Mouse (Mus musculus): ENCODE results near the gene Mcidas. TPM values are rescaled to one million over a fixed set of nuclear protein-coding genes. Genes with fewer than 3 reads are reported as not detected.
A peak's percentile ranks its signal among the peaks of the same experiment; 100 is the strongest.

Gene Mcidas
- total and polyA plus RNA-seq, 3 experiments, result 0.05 TPM; not detected in 2

DNA sequence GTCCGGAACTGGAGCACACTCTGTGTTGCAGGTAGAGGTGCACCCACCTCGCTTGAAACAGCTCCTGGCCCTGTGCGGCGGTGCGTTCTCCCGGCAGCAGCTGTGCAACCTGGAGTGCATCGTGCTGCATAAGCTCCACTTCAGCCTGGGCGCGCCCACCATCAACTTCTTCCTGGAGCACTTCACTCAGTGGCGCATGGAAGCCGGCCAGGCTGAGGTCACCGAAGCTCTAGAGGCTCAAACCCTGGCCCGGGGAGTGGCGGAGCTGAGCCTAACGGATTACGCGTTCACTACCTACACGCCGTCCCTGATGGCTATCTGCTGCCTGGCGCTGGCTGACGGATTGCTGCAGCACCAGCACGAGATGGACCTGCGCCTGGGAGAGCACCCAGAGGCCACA, 4.1 kb upstream of the Mcidas start:
- no peaks in the 10 kb centered on the region for H3K36me3 ChIP-seq (replicated peaks)
- H3K9me3 ChIP-seq (replicated peaks), result peaks cover 10% of the 10 kb centered on the region
- TF ChIP-seq TAL1 (conservative IDR thresholded peaks at IDR 0.05; ENCODE audit: low read depth, low read length) (no peak), POLR2AphosphoS5 (IDR thresholded peaks at IDR 0.05; ENCODE audit: insufficient replicate concordance, low read depth, low read length) (no peak), GATA1 (IDR thresholded peaks at IDR 0.05; ENCODE audit: borderline replicate concordance, low read length) (no peak), CTCF (IDR thresholded peaks at IDR 0.05; ENCODE audit: low read depth, low read length) (no peak), GATA2 (IDR thresholded peaks at IDR 0.05; ENCODE audit: borderline replicate concordance, low read depth, low read length) (no peak)
- DNase-seq (ENCODE audit: low spot score) (no peak), ATAC-seq (ENCODE audit: extremely low read depth, insufficient number of reproducible peaks, low FRiP score, poor library complexity, severe bottlenecking) (no peak)
- peaks cover 67% of the 10 kb centered on the region for H3K27me3 ChIP-seq (ENCODE audit: insufficient read depth, low read length)
- peaks cover 17% of the 10 kb centered on the region for H3K4me1 ChIP-seq (ENCODE audit: insufficient read depth, low read depth, low read length)
- H3K4me3 ChIP-seq (ENCODE audit: low read depth, low read length), result no peak overlapping the region

GRCm38 (mm10) chr13:112990346-112990745, 3.3 kb upstream of the Mcidas start:
- no peak overlapping the region for H3K4me3 ChIP-seq (ENCODE audit: low read depth, low read length)
- TF ChIP-seq GATA2 (IDR thresholded peaks at IDR 0.05; ENCODE audit: borderline replicate concordance, low read depth, low read length), result no peak
- TF ChIP-seq CTCF (IDR thresholded peaks at IDR 0.05; ENCODE audit: low read depth, low read length), result no peak
- TF ChIP-seq POLR2AphosphoS5 (IDR thresholded peaks at IDR 0.05; ENCODE audit: insufficient replicate concordance, low read depth, low read length), result no peak
- TF ChIP-seq TAL1 (conservative IDR thresholded peaks at IDR 0.05; ENCODE audit: low read depth, low read length), result no peak
- TF ChIP-seq GATA1 (IDR thresholded peaks at IDR 0.05; ENCODE audit: borderline replicate concordance, low read length), result no peak
- no peak for ATAC-seq (ENCODE audit: extremely low read depth, insufficient number of reproducible peaks, low FRiP score, poor library complexity, severe bottlenecking)
- no peak for DNase-seq (ENCODE audit: low spot score)
- peaks cover 17% of the 10 kb centered on the region for H3K4me1 ChIP-seq (ENCODE audit: insufficient read depth, low read depth, low read length)
- peaks cover 10% of the 10 kb centered on the region for H3K9me3 ChIP-seq (replicated peaks)
- H3K27me3 ChIP-seq (ENCODE audit: insufficient read depth, low read length), result peaks cover 67% of the 10 kb centered on the region
- no peaks in the 10 kb centered on the region for H3K36me3 ChIP-seq (replicated peaks)

DNA sequence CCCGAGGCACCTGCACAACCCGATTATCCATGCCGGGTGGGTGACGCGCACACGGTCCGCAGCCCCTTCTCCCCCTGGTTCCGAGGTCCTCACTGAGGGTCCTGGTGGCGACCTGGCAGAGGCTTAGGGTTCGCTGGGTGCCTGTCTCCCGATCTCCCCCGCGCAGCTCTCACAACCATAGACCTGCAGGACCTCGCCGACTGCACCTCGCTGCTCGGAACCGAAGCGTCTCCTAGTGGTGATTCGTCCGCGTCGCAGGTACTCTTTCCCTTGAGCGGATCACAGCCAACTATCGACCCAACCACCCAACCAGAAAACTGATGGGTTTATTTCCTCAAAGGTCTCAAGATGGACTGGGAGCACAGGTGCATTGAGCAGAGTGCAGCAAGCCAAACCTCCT, 546 bp downstream of the Mcidas start:
- peaks cover 6% of the 10 kb centered on the region; the same call in 1 of the 2 replicates for H3K9me3 ChIP-seq (replicated peaks)

GRCm38 (mm10) chr13:112996407-112996806, 2.8 kb downstream of the Mcidas start:
- no peak overlapping the region for H3K4me3 ChIP-seq (ENCODE audit: low read depth, low read length)
- peaks cover 6% of the 10 kb centered on the region; the same call in 1 of the 2 replicates for H3K9me3 ChIP-seq (replicated peaks)
- H3K4me1 ChIP-seq (ENCODE audit: insufficient read depth, low read depth, low read length), result peaks cover 6% of the 10 kb centered on the region; the same call in 1 of the 2 replicates
- peaks cover 32% of the 10 kb centered on the region for H3K27me3 ChIP-seq (ENCODE audit: insufficient read depth, low read length)
- H3K36me3 ChIP-seq (replicated peaks), result no peaks in the 10 kb centered on the region
- DNase-seq (ENCODE audit: low spot score) (no peak), ATAC-seq (ENCODE audit: extremely low read depth, insufficient number of reproducible peaks, low FRiP score, poor library complexity, severe bottlenecking) (no peak)
- TF ChIP-seq CTCF (IDR thresholded peaks at IDR 0.05; ENCODE audit: low read depth, low read length), result no peak
- TF ChIP-seq GATA1 (IDR thresholded peaks at IDR 0.05; ENCODE audit: borderline replicate concordance, low read length), result no peak
- no peak for TF ChIP-seq GATA2 (IDR thresholded peaks at IDR 0.05; ENCODE audit: borderline replicate concordance, low read depth, low read length)
- no peak for TF ChIP-seq TAL1 (conservative IDR thresholded peaks at IDR 0.05; ENCODE audit: low read depth, low read length)
- TF ChIP-seq POLR2AphosphoS5 (IDR thresholded peaks at IDR 0.05; ENCODE audit: insufficient replicate concordance, low read depth, low read length), result no peak

More for the DNA sequence above, 546 bp downstream of the Mcidas start:
- TF ChIP-seq TAL1 (conservative IDR thresholded peaks at IDR 0.05; ENCODE audit: low read depth, low read length), result no peak
- TF ChIP-seq POLR2AphosphoS5 (IDR thresholded peaks at IDR 0.05; ENCODE audit: insufficient replicate concordance, low read depth, low read length), result no peak
- no peak for TF ChIP-seq CTCF (IDR thresholded peaks at IDR 0.05; ENCODE audit: low read depth, low read length)
- TF ChIP-seq GATA2 (IDR thresholded peaks at IDR 0.05; ENCODE audit: borderline replicate concordance, low read depth, low read length), result no peak
- no peak for TF ChIP-seq GATA1 (IDR thresholded peaks at IDR 0.05; ENCODE audit: borderline replicate concordance, low read length)
- DNase-seq (ENCODE audit: low spot score), result no peak
- H3K36me3 ChIP-seq (replicated peaks), result no peaks in the 10 kb centered on the region
- H3K4me1 ChIP-seq (ENCODE audit: insufficient read depth, low read depth, low read length), result peaks cover 8% of the 10 kb centered on the region
- peaks cover 45% of the 10 kb centered on the region for H3K27me3 ChIP-seq (ENCODE audit: insufficient read depth, low read length)
- no peak for ATAC-seq (ENCODE audit: extremely low read depth, insufficient number of reproducible peaks, low FRiP score, poor library complexity, severe bottlenecking)
- peak overlapping the region; percentile 2; the same call in 1 of the 2 replicates for H3K4me3 ChIP-seq (ENCODE audit: low read depth, low read length)

DNA sequence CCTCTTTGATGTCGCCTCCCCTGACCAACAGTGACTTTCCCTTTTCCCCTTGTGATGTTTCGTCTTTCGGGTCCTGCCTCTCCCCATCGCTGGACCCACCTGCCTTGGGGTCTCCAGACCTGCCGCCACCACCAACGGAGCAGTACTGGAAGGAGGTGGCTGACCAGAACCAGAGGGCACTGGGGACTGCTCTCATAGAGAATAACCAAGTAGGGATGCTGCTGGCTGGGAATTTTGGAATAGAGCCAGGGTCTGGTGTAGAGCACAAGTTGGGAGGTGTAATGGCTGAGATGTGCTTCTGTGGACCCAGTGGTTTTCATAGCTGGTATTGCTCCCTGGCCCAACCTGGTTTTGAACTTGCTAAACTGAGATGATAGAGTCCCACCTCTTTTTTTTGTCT, 3.7 kb downstream of the Mcidas start:
- H3K9me3 ChIP-seq (replicated peaks), result peaks cover 6% of the 10 kb centered on the region; the same call in 1 of the 2 replicates
- peaks cover 34% of the 10 kb centered on the region for H3K27me3 ChIP-seq (ENCODE audit: insufficient read depth, low read length)
- H3K4me1 ChIP-seq (ENCODE audit: insufficient read depth, low read depth, low read length), result peaks cover 6% of the 10 kb centered on the region; the same call in 1 of the 2 replicates
- TF ChIP-seq TAL1 (conservative IDR thresholded peaks at IDR 0.05; ENCODE audit: low read depth, low read length) (no peak), GATA1 (IDR thresholded peaks at IDR 0.05; ENCODE audit: borderline replicate concordance, low read length) (no peak), CTCF (IDR thresholded peaks at IDR 0.05; ENCODE audit: low read depth, low read length) (no peak), POLR2AphosphoS5 (IDR thresholded peaks at IDR 0.05; ENCODE audit: insufficient replicate concordance, low read depth, low read length) (no peak), GATA2 (IDR thresholded peaks at IDR 0.05; ENCODE audit: borderline replicate concordance, low read depth, low read length) (no peak)
- no peak for ATAC-seq (ENCODE audit: extremely low read depth, insufficient number of reproducible peaks, low FRiP score, poor library complexity, severe bottlenecking)
- DNase-seq (ENCODE audit: low spot score), result no peak
- no peaks in the 10 kb centered on the region for H3K36me3 ChIP-seq (replicated peaks)
- H3K4me3 ChIP-seq (ENCODE audit: low read depth, low read length), result no peak overlapping the region

GRCm38 (mm10) chr13:112998427-112999201, 5.0 kb downstream of the Mcidas start:
- ATAC-seq (ENCODE audit: extremely low read depth, insufficient number of reproducible peaks, low FRiP score, poor library complexity, severe bottlenecking), result no peak
- Histone ChIP-seq H3K27me3 (ENCODE audit: insufficient read depth, low read length) (peaks cover 31% of the 10 kb centered on the region), H3K4me3 (ENCODE audit: low read depth, low read length) (no peak overlapping the region)

More at GRCm38 (mm10) chr13:112998427-112999201, 5.0 kb downstream of the Mcidas start:
- Histone ChIP-seq H3K9me3 (replicated peaks) (peaks cover 4% of the 10 kb centered on the region; the same call in 1 of the 2 replicates), H3K36me3 (replicated peaks) (no peaks in the 10 kb centered on the region), H3K4me1 (ENCODE audit: insufficient read depth, low read depth, low read length) (peaks cover 6% of the 10 kb centered on the region; the same call in 1 of the 2 replicates)
- TF ChIP-seq TAL1 (conservative IDR thresholded peaks at IDR 0.05; ENCODE audit: low read depth, low read length) (no peak), CTCF (IDR thresholded peaks at IDR 0.05; ENCODE audit: low read depth, low read length) (no peak), GATA2 (IDR thresholded peaks at IDR 0.05; ENCODE audit: borderline replicate concordance, low read depth, low read length) (no peak), POLR2AphosphoS5 (IDR thresholded peaks at IDR 0.05; ENCODE audit: insufficient replicate concordance, low read depth, low read length) (no peak)
- no peak for DNase-seq (ENCODE audit: low spot score)

Measured in G1E (cell line).